Mouse (Mus musculus) bone marrow macrophage, adult 2 months (primary cell): ENCODE measurements around the gene 4931429L15Rik. TPM values are rescaled to one million over a fixed set of nuclear protein-coding genes. Genes with fewer than 3 reads are reported as not detected.

Source experiments
- H3K27ac ChIP-seq: 2 replicates; pipeline ENCODE4 v1.5.1; 2012; ENCODE audit warnings: low read depth, low read length; ENCODE audit not compliant: insufficient read depth
- H3K4me1 ChIP-seq: 2 replicates; pipeline ENCODE4 v1.6.1; 2012; ENCODE audit warnings: low read length; ENCODE audit not compliant: control insufficient read depth, insufficient read depth
- H3K4me3 ChIP-seq: 2 replicates; pipeline ENCODE4 v1.5.1; 2012; ENCODE audit warnings: mild to moderate bottlenecking, low read length, moderate library complexity; ENCODE audit not compliant: insufficient read depth
- CTCF ChIP-seq: IDR thresholded peaks from 2 replicates; pipeline ENCODE4 v1.5.1; 2012; ENCODE audit warnings: low read depth, mild to moderate bottlenecking, low read length, moderate library complexity
- POLR2A ChIP-seq: IDR thresholded peaks from 2 replicates; pipeline ENCODE4 v1.6.1; 2012; ENCODE audit warnings: mild to moderate bottlenecking, low read depth, low read length, borderline replicate concordance
- polyA plus RNA-seq: library from polyadenylated mRNA; stranded (reverse); fragments of >200 nt; gene quantifications from 2 replicates; pipeline ENCODE4 v1.2.4, GENCODE M21; 2012; ENCODE audit not compliant: missing spikeins, insufficient read depth, insufficient read length

4931429L15Rik gene
- polyA plus RNA-seq, 1 experiment: not detected

DNA sequence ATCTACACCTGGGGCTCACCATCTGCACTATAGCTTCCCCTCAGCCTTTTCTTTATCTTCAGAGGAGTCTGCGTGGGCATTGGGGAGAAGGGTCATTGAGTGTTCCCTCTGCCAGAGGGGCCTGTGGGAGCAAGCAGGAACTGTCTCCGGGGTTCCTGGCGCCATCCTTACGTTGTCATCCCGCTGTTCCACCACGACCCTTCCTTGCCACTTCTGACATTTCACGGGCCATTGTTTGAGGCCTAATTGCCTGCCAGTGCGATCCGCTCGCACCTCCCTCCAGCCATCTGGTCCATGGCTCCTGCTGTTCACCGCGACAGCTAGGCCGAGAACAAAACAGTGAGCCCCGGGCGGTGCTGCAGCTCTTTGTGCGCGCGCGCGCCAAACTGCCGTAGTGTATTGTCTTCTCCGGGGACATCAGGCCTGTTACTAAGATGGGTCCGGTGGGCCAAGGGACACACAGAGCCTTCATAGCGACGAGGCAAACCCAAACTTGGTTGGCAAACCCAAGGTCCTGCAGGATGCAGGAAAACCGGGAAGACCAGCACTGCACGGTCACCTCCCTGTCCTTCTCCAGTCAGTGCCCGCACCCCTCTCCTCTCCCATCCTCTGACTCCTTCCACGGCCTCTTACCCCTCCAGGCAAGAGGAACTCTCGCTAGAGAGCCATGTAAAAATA lies 8.9 kb upstream of the 4931429L15Rik start:
- no peak for TF ChIP-seq POLR2A
- TF ChIP-seq CTCF: no peak
- H3K4me3 ChIP-seq: 0 out of 2 replicates have a peak overlapping the region, but pooled peaks have one; percentile 7
- H3K27ac ChIP-seq: no peak overlapping the region
- no peaks in the 10 kb centered on the region for H3K4me1 ChIP-seq

DNA sequence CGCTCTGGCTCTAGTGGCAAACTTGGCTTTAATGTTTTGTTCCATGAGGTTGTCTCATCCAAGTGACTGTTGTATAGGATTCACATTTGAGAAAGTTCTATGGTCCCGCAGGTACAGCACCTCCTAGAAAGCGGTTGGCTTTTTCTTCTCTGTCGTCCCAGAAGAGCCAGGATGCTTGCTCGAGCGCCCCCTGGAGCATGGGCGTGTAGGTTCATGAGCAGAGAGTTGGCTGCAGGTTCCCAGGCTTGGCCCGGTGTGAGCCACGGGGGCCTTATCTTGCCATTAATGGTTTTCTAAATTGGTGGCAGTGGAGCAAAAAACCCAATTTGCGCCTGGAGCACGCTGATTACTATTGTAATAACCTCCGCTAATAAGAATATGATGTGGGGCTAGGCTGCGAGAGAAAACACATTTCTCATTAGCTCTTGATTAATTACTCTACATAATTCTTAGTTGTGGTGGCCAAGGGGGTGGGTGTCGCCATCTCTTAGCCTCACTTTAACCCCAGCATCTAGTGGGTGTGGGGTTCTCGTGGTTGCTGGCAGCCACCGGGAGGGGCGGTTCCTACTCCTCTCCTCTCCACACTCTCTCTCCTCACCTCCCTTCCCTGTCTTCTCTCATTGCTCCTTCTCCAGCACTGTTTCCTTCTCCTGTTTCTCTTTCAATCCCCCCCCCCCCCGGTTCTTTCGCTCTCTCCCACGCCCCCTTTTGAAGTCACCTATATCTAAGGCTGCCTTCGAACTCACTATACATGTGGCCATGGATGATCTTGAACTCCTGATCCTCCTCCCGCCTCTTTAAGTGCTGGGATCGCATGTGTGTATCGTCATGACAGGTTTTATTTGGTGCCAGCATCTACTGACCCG lies 8.2 kb upstream of the 4931429L15Rik start:
- Histone ChIP-seq H3K4me1 (no peaks in the 10 kb centered on the region), H3K27ac (no peak overlapping the region), H3K4me3 (no peak overlapping the region)
- TF ChIP-seq POLR2A (no peak), CTCF (no peak)

DNA sequence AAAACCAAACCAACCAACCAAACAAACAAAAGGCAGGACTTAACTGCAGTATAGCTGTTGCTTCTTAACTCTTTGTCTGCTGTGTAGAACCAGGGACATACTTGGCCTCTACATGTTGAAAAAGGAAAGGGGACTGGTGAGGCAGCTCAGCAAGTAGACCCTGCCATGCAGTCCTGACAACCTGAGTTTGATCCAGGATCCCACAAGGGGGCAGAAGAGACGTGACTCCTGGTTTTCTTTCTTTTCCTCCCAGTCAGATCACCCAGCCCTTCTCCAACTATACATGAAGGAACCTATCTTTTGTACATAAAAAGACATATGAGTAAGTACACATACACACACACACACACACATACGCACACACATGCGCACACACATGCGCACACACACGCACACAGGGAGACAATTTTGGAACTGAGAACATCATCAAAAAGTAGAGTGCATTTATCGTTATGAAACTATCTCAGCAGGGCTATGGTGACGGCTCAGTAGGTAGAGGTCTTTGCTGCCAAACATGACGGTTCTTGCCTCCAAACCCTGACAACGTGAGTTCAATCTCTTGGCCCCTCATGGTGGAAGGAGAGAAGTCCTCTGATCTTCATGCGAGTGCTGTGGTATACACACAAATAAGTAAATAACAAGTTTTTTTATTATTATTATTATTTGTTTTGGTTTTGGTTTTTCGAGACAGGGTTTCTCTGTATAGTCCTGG lies 7.1 kb upstream of the 4931429L15Rik start:
- TF ChIP-seq POLR2A: no peak
- no peak for TF ChIP-seq CTCF
- Histone ChIP-seq H3K27ac (no peak overlapping the region), H3K4me1 (no peaks in the 10 kb centered on the region), H3K4me3 (no peak overlapping the region)

DNA sequence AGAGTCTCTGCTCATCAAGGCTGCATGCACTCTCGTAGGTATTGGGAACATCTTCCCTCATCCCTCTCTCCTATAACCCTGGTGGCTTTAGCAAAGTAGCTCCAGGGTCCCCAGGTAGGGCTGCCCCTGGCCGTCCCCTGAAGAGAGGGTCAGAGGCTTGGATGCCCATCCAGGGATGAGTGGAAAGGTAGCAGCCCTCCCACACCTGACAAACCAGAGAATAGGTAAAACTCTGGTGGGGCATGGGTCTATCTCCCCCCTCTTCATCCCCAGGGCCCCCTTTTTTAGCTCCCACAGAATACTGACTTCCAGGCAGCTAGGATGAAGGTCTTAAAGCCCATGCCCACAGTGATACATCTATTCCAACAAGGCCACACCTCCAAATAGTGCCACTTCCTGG lies 675 bp upstream of the 4931429L15Rik start:
- no peak overlapping the region for H3K27ac ChIP-seq
- TF ChIP-seq CTCF (no peak), POLR2A (no peak)
- no peak overlapping the region for H3K4me3 ChIP-seq
- no peaks in the 10 kb centered on the region for H3K4me1 ChIP-seq

DNA sequence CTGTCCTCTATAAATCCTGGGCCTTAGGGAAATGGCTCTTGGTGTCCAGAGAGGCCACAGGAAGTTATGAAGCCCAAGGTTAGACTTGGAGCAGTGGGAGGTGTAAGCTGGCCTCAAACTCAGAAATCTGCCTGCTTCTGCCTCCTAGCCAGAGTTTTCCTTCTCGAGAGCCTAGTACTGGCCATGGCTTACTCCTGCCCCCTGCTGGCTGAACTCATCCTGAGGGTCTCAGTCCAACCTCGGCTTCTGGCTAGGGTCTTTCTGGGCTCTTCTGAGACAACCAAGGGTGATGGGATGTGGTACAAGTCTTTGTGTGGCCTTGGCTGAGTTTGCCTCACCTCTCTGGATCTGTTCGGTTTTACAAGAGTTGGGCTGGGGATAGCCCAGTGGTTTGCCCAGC lies 1.8 kb downstream of the 4931429L15Rik start:
- Histone ChIP-seq H3K4me3 (no peak overlapping the region), H3K4me1 (no peaks in the 10 kb centered on the region), H3K27ac (no peak overlapping the region)
- TF ChIP-seq POLR2A: no peak
- TF ChIP-seq CTCF: no peak

DNA sequence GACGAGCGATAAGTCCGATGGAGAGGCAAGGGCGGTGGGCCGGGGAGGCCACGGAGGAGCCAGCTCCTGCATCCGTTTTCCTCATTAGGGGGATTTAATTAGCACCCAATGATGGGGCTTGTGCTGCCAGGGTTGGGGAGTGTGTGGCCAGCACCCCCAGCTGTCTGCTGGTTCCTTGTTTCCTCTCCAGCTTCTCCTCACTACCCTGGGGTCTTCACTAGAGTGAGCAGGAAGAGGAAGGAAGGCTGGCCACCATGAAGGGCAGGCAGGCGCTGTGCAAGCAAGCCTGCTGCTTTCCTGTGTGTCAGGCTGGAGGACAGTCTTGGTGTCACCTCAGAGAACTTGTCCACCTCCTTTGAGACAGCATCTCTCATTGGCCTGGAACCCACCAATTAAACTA lies 2.9 kb downstream of the 4931429L15Rik start:
- TF ChIP-seq POLR2A (no peak), CTCF (no peak)
- Histone ChIP-seq H3K4me3 (no peak overlapping the region), H3K27ac (no peak overlapping the region), H3K4me1 (no peaks in the 10 kb centered on the region)

DNA sequence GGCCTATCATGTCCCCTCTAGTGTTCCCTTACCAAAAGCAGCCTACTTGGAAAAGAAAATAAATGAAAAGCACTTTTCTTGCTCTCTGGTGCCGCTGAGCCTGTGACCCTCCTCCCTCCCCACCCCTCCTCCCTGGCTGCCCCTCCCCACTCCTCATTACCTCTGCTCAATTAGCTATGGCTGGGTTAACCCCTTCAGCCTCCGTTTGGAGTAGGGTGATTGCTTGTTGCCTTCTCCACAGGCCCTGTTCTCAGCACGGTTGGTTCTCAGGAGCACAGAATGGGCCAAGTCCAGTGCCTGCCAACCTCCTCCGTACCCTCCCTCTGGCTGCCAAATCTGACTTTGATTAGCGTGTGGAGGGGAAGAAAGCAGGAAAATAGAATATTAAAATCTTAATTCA lies 3.4 kb downstream of the 4931429L15Rik start:
- TF ChIP-seq CTCF (no peak), POLR2A (no peak)
- no peak overlapping the region for H3K27ac ChIP-seq
- no peak overlapping the region for H3K4me3 ChIP-seq
- H3K4me1 ChIP-seq: no peaks in the 10 kb centered on the region

DNA sequence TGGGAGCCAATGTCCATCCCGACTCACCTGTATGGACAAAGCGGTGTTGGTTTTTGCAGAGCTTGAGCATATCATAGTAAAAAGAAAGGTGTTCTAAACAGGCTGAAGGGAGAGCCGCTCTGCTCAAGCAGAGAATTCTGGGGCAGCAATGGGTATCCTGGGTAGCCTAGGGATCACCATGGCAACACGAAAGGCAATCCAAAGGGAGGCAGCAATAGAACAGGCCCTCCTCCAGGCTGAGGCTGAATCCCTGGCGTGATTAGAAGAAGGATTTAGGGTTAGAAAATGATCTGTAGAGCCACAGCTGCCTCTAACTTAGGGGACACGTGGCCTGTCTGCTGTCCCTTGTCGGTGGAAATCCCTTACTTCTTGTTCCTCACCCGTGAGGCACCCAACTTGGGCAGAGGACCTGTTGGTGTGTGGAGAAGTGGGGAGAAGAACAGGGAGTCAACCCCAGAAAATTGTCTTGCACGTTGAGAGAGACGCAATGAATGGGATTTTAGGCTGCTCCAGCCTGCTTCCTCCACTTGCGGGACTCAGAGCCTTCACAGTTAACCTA lies 3.9 kb downstream of the 4931429L15Rik start:
- no peaks in the 10 kb centered on the region for H3K4me1 ChIP-seq
- no peak overlapping the region for H3K4me3 ChIP-seq
- no peak overlapping the region for H3K27ac ChIP-seq
- TF ChIP-seq CTCF: no peak
- TF ChIP-seq POLR2A: no peak

DNA sequence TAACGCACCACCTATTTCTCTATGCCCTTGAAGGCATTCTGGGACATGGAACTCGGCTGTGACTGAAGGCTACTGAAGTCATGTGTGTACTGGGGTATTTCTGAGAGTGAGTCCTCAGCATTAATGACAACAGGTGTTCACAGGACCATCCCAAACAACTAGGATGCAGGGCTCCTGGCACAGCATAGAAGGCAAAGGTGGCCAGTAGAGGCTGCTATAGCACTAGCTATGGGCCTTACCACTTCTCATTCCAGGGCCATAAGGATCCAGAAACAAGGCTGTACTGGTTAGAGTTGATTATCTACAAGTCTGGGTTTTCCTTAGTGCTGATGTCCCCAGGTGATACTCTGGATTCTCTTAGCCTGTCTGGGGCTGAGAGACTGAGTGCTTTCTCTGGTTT lies 4.9 kb downstream of the 4931429L15Rik start:
- TF ChIP-seq POLR2A: no peak
- no peak for TF ChIP-seq CTCF
- H3K4me3 ChIP-seq: no peak overlapping the region
- H3K4me1 ChIP-seq: no peaks in the 10 kb centered on the region
- no peak overlapping the region for H3K27ac ChIP-seq
